Mouse (Mus musculus): ENCODE data around the gene Cdc42se2. TPM values are rescaled to one million over a fixed set of nuclear protein-coding genes. Genes with fewer than 3 reads are reported as not detected.

Gene Cdc42se2
- polyA plus RNA-seq, 1 experiment from 2014 or later, result 19.2 TPM

DNA sequence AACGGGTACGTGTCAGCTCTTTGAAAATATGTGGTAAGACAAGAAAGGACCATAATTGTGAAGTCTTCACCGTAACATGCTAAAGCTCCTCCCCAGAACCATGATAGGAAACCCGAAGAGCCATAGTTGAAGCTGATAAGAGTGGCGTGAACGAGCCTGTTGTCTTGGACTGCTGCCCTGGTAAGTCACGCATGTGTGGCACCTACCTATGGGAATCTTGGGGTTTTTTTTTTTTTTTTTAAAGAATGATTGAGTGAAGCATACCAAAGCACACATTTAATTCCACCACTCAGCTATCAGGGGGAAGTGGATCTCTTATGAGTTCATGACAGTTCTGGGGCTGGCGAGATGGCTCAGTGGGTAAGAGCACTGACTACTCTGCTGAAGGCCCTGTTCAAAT lies 85.6 kb downstream of the Cdc42se2 start:
- Histone ChIP-seq H3K36me3 (peaks cover 9% of the 10 kb centered on the region), H3K9ac (no peak overlapping the region), H3K27me3 (no peaks in the 10 kb centered on the region), H3K4me2 (no peak overlapping the region), H3K9me3 (replicated peaks) (no peaks in the 10 kb centered on the region), H3K4me1 (replicated peaks) (no peaks in the 10 kb centered on the region), H3K4me3 (replicated peaks) (no peak overlapping the region), H3K27ac (no peak overlapping the region)
- ATAC-seq (ENCODE audit: low read depth) (no peak), DNase-seq (no peak)
- 63% methylated on average over 8 of the region's 8 CpGs for WGBS (ENCODE audit: insufficient replicate concordance)

DNA sequence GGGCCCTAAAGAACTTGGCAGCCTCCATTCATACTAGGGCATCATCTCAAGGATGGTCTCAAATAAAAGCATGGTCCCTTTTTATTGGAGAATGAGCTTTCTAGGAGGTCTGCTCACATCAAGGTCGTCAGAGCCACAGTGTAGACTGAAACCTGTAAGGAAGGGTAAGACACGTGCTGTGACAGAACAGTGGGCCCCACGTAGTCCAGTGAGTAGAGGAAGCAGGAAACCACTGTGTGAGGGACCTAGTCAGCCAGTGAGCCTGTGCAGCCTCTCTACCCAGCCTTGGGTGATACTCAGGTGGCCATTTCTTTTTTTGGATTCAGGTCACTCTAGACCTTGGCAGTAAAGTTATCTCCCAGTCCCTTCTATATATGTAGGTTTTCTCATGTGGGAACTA lies 87.5 kb downstream of the Cdc42se2 start:
- peaks cover 26% of the 10 kb centered on the region for H3K36me3 ChIP-seq
- no peaks in the 10 kb centered on the region for H3K27me3 ChIP-seq
- no peak for DNase-seq
- H3K4me1 ChIP-seq (replicated peaks), result no peaks in the 10 kb centered on the region
- no peak overlapping the region for H3K4me2 ChIP-seq
- no peak for ATAC-seq (ENCODE audit: low read depth)
- H3K4me3 ChIP-seq (replicated peaks), result no peak overlapping the region
- no peak overlapping the region for H3K9ac ChIP-seq
- H3K27ac ChIP-seq, result no peak overlapping the region
- 26% methylated on average over 3 of the region's 3 CpGs for WGBS (ENCODE audit: insufficient replicate concordance)
- H3K9me3 ChIP-seq (replicated peaks), result no peaks in the 10 kb centered on the region

DNA sequence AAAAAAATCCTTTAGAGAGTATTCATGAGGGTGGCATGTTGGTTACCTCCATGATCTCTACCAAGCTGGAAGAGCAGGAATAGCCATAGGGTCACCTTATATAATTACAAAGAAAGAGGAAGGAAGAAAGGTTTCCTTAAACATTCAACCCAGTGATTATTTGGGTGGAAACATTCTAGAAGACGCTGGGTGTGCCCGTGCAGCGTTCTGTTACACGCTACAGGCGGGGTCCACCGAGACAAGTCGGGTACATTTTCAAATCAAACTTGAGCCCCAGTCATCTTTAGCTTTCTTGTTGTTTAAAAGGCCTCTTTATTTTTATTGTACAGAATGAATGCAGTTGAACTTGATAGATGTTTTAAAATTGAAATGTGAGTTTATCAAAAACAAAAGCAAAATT lies 88.8 kb downstream of the Cdc42se2 start:
- H3K4me1 ChIP-seq (replicated peaks), result no peaks in the 10 kb centered on the region
- DNase-seq (no peak), ATAC-seq (ENCODE audit: low read depth) (no peak)
- H3K27ac ChIP-seq, result no peak overlapping the region
- 78% methylated on average over 7 of the region's 7 CpGs for WGBS (ENCODE audit: insufficient replicate concordance)
- H3K9me3 ChIP-seq (replicated peaks), result no peaks in the 10 kb centered on the region
- H3K4me2 ChIP-seq, result no peak overlapping the region
- H3K9ac ChIP-seq, result no peak overlapping the region
- H3K27me3 ChIP-seq, result no peaks in the 10 kb centered on the region
- peaks cover 35% of the 10 kb centered on the region for H3K36me3 ChIP-seq
- H3K4me3 ChIP-seq (replicated peaks), result no peak overlapping the region

DNA sequence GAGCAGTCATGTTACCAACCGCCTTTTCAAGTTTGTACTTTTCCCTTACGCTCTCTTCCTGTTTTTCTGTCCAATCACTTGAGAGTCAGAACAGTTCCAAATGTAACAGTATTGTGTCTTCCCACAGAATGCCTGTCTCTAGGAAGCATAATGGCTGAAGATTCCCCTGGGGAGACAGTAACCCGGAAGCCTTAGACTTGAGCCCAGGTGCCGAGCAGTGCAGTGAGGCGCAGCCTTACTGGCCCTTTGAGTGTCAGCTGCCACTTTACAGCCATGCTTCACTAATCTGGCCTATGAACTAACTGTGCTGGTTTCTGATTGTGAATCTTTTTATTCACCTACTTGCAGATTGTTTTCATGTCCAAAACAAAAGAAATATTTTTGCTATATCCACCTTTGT lies 89.9 kb downstream of the Cdc42se2 start:
- H3K4me1 ChIP-seq (replicated peaks), result no peaks in the 10 kb centered on the region
- no peak overlapping the region for H3K9ac ChIP-seq
- no peak for DNase-seq
- no peak overlapping the region for H3K27ac ChIP-seq
- H3K27me3 ChIP-seq, result no peaks in the 10 kb centered on the region
- WGBS (ENCODE audit: insufficient replicate concordance), result 89% methylated on average over 5 of the region's 5 CpGs
- H3K9me3 ChIP-seq (replicated peaks), result no peaks in the 10 kb centered on the region
- H3K4me2 ChIP-seq, result no peak overlapping the region
- peaks cover 42% of the 10 kb centered on the region for H3K36me3 ChIP-seq
- no peak overlapping the region for H3K4me3 ChIP-seq (replicated peaks)
- no peak for ATAC-seq (ENCODE audit: low read depth)

DNA sequence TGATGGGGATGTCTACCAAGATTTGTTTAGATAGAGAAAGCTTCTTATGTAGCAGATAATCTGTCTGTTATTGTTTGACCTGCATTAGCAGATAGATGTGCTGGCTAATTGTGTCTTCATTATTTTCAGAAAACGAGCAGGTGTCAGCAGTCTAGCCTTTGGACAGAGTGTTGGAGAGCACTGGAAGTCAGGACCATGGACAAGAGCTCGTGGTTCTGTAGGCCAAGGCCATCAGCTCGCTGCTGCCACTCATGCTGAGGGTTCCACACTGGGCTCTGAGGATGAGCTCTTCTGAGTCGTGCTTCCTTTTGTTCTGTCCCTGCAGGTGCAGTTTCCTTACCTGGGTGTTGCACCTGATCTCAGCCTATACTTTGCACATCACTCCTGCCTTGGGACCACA lies 91.5 kb downstream of the Cdc42se2 start:
- H3K27ac ChIP-seq, result no peak overlapping the region
- H3K4me2 ChIP-seq, result no peak overlapping the region
- H3K4me3 ChIP-seq (replicated peaks), result no peak overlapping the region
- 58% methylated on average over 4 of the region's 4 CpGs for WGBS (ENCODE audit: insufficient replicate concordance)
- H3K9ac ChIP-seq, result no peak overlapping the region
- H3K27me3 ChIP-seq, result no peaks in the 10 kb centered on the region
- no peaks in the 10 kb centered on the region for H3K4me1 ChIP-seq (replicated peaks)
- DNase-seq (no peak), ATAC-seq (ENCODE audit: low read depth) (no peak)
- H3K36me3 ChIP-seq, result peaks cover 55% of the 10 kb centered on the region
- no peaks in the 10 kb centered on the region for H3K9me3 ChIP-seq (replicated peaks)

DNA sequence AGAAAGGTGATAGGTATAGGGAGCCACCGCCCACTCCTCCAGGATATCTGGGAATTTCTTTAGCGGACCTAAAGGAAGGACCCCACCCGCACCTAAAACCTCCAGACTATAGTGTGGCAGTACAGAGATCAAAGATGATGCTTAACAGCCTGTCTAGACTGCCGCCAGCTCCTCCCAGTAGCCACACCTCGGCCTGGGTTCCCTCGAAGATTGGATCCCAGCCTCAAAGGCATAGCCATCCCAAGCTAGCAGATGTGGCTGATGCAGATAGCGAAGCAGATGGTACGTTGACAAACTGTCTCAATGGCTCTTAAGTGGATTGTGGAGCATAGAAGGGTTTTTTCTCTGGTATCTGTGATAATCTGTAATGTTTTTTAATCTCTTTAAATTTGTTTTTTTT lies 93.2 kb downstream of the Cdc42se2 start:
- DNase-seq (no peak), ATAC-seq (ENCODE audit: low read depth) (no peak)
- H3K4me3 ChIP-seq (replicated peaks), result no peak overlapping the region
- no peaks in the 10 kb centered on the region for H3K9me3 ChIP-seq (replicated peaks)
- H3K27me3 ChIP-seq, result no peaks in the 10 kb centered on the region
- 69% methylated on average over 8 of the region's 8 CpGs for WGBS (ENCODE audit: insufficient replicate concordance)
- no peak overlapping the region for H3K27ac ChIP-seq
- H3K36me3 ChIP-seq, result peaks cover 66% of the 10 kb centered on the region
- H3K4me1 ChIP-seq (replicated peaks), result no peaks in the 10 kb centered on the region
- no peak overlapping the region for H3K9ac ChIP-seq
- no peak overlapping the region for H3K4me2 ChIP-seq

DNA sequence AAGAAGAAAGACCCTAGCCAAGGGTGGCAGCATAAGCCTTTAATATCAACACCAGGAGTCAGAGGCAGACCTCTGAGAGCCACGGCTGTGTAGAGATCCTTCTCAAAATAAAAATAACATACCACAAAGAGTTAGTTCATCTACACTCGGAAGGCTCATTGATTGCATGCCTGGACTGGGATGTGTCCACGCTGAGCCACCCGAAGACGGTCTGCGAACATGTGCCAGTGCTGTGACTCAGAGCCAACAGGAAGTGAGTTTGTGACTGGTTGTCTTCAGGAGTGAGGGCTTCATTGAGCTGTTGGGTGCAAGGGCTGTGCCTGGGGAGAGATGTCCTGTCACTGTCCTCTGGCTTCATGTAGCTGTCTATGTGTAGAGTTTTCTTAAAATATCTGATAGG lies 93.8 kb downstream of the Cdc42se2 start:
- Histone ChIP-seq H3K9ac (no peak overlapping the region), H3K27ac (no peak overlapping the region), H3K27me3 (no peaks in the 10 kb centered on the region), H3K4me3 (replicated peaks) (no peak overlapping the region), H3K4me2 (no peak overlapping the region), H3K9me3 (replicated peaks) (no peaks in the 10 kb centered on the region), H3K4me1 (replicated peaks) (no peaks in the 10 kb centered on the region), H3K36me3 (peaks cover 72% of the 10 kb centered on the region)
- DNase-seq (no peak), ATAC-seq (ENCODE audit: low read depth) (no peak)
- WGBS (ENCODE audit: insufficient replicate concordance), result 77% methylated on average over 6 of the region's 6 CpGs

DNA sequence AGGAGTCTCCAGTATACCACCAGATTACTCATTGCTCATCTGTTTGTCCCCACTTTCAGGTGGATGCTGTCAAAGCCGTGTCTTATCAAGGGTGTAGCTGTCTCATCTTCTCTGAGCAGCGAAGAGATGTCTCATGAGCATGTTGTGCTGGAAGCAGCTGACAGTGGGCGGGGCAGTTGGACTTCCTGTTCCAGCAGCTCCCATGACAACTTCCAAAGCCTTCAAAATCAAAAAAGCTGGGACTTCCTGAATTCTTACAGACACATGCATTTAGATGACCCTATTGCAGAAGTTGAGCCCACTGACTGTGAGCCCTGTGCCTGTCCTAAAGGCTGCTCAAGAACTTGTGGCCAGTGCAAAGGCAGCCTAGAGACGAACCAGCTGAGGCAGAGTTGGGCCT lies 96.3 kb downstream of the Cdc42se2 start:
- no peaks in the 10 kb centered on the region for H3K4me1 ChIP-seq (replicated peaks)
- DNase-seq, result no peak
- no peak overlapping the region for H3K27ac ChIP-seq
- H3K27me3 ChIP-seq, result no peaks in the 10 kb centered on the region
- no peak overlapping the region for H3K4me3 ChIP-seq (replicated peaks)
- H3K4me2 ChIP-seq, result no peak overlapping the region
- WGBS (ENCODE audit: insufficient replicate concordance), result 54% methylated on average over 4 of the region's 4 CpGs
- H3K9me3 ChIP-seq (replicated peaks), result no peaks in the 10 kb centered on the region
- no peak for ATAC-seq (ENCODE audit: low read depth)
- no peak overlapping the region for H3K9ac ChIP-seq
- peaks cover 75% of the 10 kb centered on the region for H3K36me3 ChIP-seq

DNA sequence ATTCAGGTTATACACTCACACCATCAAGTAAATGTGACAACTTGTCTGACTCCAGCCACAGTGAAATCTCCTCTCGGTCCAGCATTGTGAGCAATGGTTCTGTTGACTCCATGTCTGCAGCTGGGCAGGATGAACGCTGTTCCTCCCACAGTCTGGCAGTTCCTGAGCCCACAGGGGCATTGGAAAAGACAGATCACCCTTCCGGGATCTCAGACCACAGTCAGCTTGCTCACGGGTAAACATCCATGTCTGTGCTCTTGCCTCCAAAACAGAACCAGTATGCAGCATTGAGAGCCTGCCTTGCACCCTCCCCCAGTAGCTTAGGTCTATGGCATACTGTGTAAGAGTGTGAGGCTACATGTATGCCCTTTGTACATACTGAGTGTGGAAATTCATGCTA lies 97.3 kb downstream of the Cdc42se2 start:
- no peak overlapping the region for H3K27ac ChIP-seq
- no peaks in the 10 kb centered on the region for H3K4me1 ChIP-seq (replicated peaks)
- H3K36me3 ChIP-seq, result peaks cover 74% of the 10 kb centered on the region
- H3K9me3 ChIP-seq (replicated peaks), result no peaks in the 10 kb centered on the region
- no peak overlapping the region for H3K9ac ChIP-seq
- no peaks in the 10 kb centered on the region for H3K27me3 ChIP-seq
- DNase-seq (no peak), ATAC-seq (ENCODE audit: low read depth) (no peak)
- no peak overlapping the region for H3K4me3 ChIP-seq (replicated peaks)
- H3K4me2 ChIP-seq, result no peak overlapping the region
- WGBS (ENCODE audit: insufficient replicate concordance), result 76% methylated on average over 4 of the region's 4 CpGs

DNA sequence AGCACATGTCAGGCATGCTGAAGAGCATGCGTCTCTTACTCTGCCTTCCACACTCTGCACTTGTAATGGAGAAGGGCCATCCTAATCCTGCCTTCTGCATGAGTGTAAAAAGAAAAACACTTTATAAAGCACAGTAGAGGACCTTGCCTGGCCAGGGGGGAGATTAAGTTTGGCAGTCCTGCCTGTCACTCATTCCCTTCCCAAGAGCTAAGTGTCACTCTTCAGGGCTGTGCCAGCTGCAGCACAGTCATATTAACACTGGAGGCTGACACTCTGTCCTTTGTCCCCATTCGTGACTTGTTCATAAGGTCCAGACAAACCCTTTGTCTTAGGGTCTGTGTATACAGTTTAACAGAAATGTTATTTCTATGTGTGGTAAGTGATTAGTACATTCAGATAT lies 102.6 kb downstream of the Cdc42se2 start:
- no peak overlapping the region for H3K9ac ChIP-seq
- DNase-seq (no peak), ATAC-seq (ENCODE audit: low read depth) (no peak)
- no peak overlapping the region for H3K4me2 ChIP-seq
- no peaks in the 10 kb centered on the region for H3K9me3 ChIP-seq (replicated peaks)
- H3K27me3 ChIP-seq, result no peaks in the 10 kb centered on the region
- H3K4me3 ChIP-seq (replicated peaks), result no peak overlapping the region
- H3K4me1 ChIP-seq (replicated peaks), result no peaks in the 10 kb centered on the region
- WGBS (ENCODE audit: insufficient replicate concordance), result 81% methylated on average over 2 of the region's 2 CpGs
- peaks cover 66% of the 10 kb centered on the region for H3K36me3 ChIP-seq
- H3K27ac ChIP-seq, result no peak overlapping the region

DNA sequence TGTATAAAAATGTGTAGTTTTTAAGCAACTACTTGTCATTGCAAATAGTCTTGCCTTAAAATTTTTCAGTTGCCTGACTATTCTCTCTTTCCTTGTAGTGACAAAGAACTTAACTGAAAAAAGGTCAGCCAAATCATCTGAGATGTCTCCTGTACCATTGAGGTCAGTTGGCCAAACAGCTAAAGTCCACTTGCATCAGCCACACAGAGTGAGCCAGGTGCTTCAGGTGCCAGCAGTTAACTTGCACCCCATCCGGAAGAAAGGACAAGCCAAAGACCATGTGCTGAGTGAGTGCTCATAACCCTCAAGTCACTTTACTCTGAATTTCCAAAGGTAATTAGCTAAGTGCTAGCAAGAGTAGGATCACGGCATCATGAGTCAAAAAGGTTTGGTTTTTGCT lies 108.3 kb downstream of the Cdc42se2 start:
- Histone ChIP-seq H3K27ac (no peak overlapping the region), H3K36me3 (peaks cover 56% of the 10 kb centered on the region), H3K27me3 (no peaks in the 10 kb centered on the region), H3K9me3 (replicated peaks) (no peaks in the 10 kb centered on the region), H3K4me1 (replicated peaks) (no peaks in the 10 kb centered on the region), H3K4me3 (replicated peaks) (no peak overlapping the region), H3K4me2 (no peak overlapping the region), H3K9ac (no peak overlapping the region)
- ATAC-seq (ENCODE audit: low read depth), result no peak
- 78% methylated on average over 2 of the region's 2 CpGs for WGBS (ENCODE audit: insufficient replicate concordance)
- no peak for DNase-seq

DNA sequence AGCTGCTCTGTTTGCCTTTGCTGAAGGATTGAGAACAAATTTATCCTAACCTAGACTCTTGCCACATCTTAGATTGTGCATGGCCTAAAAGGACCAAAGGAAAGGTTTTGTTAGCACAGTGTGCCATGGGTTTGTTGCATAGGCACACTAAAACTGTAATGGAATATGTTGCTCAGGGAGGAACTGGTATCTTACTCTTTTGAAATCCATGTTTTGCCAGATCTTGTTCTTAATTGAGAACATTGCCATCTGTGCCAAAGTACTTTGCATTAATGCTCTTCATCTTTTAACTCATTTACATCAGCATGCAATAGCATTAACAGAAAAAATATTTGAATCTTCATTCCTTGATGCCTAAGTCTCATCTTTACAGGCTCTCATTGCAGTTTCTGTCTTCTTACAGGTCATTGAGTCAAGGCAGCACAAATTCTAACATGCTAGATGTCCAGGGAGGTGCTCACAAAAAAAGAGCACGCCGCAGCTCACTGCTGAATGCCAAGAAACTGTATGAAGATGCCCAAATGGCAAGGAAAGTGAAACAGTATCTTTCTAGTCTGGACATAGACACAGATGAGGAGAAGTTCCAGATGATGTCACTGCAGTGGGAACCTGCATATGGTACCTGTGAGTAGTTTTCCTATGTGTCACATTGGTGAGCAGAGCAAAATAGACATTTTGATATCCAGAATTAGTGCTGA lies 111.5 kb downstream of the Cdc42se2 start:
- Histone ChIP-seq H3K9ac (no peak overlapping the region), H3K36me3 (peaks cover 43% of the 10 kb centered on the region), H3K4me1 (replicated peaks) (no peaks in the 10 kb centered on the region), H3K4me3 (replicated peaks) (no peak overlapping the region), H3K4me2 (no peak overlapping the region), H3K9me3 (replicated peaks) (no peaks in the 10 kb centered on the region), H3K27me3 (no peaks in the 10 kb centered on the region), H3K27ac (no peak overlapping the region)
- ATAC-seq (ENCODE audit: low read depth) (no peak), DNase-seq (no peak)
- WGBS (ENCODE audit: insufficient replicate concordance), result 89% methylated on average over 2 of the region's 2 CpGs
